Mouse (Mus musculus): ENCODE data around the gene Tmem98. TPM values are rescaled to one million over a fixed set of nuclear protein-coding genes. Genes with fewer than 3 reads are reported as not detected.

Tmem98 gene
- polyA plus RNA-seq (2015; fragmentation: Nextera tagmentation; extraction: Ambion mirVana) = 21.9 and 24.9 TPM in 2 replicates

DNA sequence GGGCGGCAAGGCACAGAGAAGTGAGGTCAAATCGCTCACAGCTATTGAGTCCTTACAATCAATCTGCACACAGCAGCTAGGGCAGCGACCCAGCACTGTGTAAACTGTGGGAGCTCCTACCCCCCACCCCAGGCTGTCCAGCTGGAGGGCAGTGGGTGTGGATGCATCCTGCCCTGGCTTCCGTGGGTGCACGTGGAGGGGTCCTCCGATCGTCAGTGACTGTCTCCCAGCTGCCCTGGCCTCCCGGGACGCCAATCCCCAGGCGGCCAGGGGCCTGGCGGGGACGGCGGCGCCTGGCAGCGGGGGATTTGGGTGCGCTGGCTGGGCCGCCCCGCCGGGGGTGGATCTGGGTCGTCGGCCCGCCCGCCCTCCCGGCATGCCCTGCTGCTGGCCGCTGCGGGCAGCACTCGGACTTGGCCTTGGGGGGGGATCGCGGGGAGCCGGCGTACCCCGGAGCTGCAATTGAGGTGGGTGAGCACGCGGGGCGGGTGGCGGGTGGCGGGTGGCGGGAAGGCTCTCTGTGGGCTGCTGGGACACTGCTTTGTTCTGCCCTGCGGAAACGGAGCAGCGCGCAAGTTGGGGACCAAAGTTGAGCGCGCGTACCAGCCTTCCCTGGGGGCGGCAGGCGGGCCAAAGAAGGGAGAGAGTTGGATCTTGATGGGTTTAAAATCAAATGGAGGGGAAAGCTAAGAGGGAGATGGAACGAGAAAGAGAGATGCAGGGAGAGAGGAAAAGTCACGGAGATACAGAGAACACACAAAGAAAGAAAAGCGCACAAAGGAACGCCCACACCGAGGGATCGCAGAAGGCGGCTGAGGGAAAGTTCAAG lies at the start of gene Tmem98:
Gene Tmem98 (plus strand): TSS at position 183 of the 829 bp plus-strand sequence.
- Histone ChIP-seq H3K36me3 (no peaks in the 10 kb centered on the region), H3K4me1 (replicated peaks) (peaks cover 19% of the 10 kb centered on the region), H3K9ac (peak within 1 kb of the TSS; percentile 37), H3K4me3 (peak within 1 kb of the TSS; percentile 47), H3K27ac (replicated peaks) (no peak within 1 kb of the TSS), H3K27me3 (no peaks in the 10 kb centered on the region), H3K4me2 (peak within 1 kb of the TSS; percentile 87), H3K9me3 (no peaks in the 10 kb centered on the region)
- ATAC-seq (ENCODE audit: low FRiP score, low read depth) = peak; percentile 54
- under 1% methylated on average over 53 of the region's 54 CpGs for WGBS

DNA sequence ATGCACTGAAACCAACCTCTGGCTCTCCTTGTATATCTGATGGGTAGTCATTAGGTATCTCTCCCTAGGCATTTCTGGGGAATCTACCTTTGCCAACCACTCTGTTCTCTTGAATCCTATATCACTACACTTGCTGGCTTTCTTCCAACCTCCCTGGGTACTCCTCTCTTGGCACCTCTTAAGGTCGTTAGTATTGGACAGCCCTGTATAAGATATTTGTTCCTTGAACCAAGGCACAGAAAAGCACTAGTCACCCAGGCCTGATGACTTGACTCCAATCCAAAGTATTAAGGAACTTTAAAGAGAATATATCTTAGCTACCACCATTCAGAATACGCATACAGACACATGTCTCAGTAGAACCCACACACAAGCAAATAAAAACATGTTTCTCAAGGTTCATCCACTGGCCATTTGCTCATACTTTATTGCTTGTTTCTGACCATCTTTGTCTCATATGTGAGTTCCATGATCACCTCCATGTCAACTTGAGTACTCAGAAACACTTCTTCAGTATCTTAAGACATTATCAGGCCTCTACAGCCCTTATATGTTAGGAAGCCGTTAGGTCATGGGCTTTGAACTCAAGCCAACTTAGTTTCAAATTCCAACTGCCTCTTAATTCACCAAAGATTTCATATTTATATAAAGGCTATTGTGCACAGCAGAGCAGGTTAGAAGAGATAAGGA lies 48.5 kb upstream of the Tmem98 start:
- Histone ChIP-seq H3K4me3 (no peak overlapping the region), H3K27me3 (no peaks in the 10 kb centered on the region), H3K9ac (no peak overlapping the region), H3K4me1 (replicated peaks) (no peaks in the 10 kb centered on the region), H3K4me2 (no peak overlapping the region), H3K36me3 (no peaks in the 10 kb centered on the region), H3K27ac (replicated peaks) (no peak overlapping the region), H3K9me3 (no peaks in the 10 kb centered on the region)
- 84% methylated on average over 3 of the region's 3 CpGs for WGBS
- no peak for ATAC-seq (ENCODE audit: low FRiP score, low read depth)

DNA sequence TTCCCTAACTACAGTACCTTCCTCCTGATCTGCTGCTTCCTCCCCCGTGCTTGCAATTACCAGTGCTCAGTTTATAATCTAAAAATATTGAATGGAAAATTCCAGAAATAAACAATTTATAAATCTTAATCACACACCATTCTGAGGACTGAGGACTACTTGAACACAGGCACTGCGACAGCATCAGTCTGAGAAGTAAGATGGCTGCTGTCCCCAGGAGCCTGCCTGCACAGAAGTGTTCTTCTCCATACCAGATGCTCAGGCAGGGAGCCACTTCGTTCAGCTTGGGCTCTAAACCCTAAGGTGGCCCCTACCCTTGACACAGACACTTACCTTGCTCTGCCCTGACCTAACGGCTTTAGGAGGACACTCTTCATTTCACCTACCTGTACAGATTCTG lies 47.9 kb upstream of the Tmem98 start:
- 79% methylated on average over 4 of the region's 4 CpGs for WGBS
- H3K27ac ChIP-seq (replicated peaks) = no peak overlapping the region
- no peaks in the 10 kb centered on the region for H3K36me3 ChIP-seq
- no peaks in the 10 kb centered on the region for H3K9me3 ChIP-seq
- no peaks in the 10 kb centered on the region for H3K4me1 ChIP-seq (replicated peaks)
- ATAC-seq (ENCODE audit: low FRiP score, low read depth) = no peak
- no peak overlapping the region for H3K4me2 ChIP-seq
- no peak overlapping the region for H3K4me3 ChIP-seq
- no peak overlapping the region for H3K9ac ChIP-seq
- no peaks in the 10 kb centered on the region for H3K27me3 ChIP-seq

DNA sequence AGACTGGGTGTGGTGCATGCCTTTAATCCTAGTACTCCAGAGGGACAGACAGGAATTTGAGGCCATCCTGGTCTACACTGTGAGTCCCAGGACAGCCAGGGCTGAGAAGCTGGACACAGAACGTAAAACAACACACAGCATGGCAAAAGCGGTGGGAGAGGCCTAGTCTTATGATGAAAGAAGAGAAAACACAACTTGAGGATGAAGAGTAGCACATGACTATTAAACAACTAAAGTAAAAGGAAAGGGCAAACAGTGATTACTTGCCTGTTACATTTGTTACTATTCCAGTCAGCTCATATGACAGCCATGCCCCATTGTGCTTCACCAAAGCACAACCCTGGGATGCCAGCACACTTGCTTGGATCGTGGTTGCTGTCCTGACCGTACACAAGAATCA lies 43.9 kb upstream of the Tmem98 start:
- no peak overlapping the region for H3K4me3 ChIP-seq
- no peaks in the 10 kb centered on the region for H3K27me3 ChIP-seq
- 89% methylated on average over 4 of the region's 4 CpGs for WGBS
- H3K9me3 ChIP-seq = no peaks in the 10 kb centered on the region
- no peak overlapping the region for H3K9ac ChIP-seq
- no peak overlapping the region for H3K27ac ChIP-seq (replicated peaks)
- H3K36me3 ChIP-seq = no peaks in the 10 kb centered on the region
- no peak overlapping the region for H3K4me2 ChIP-seq
- no peak for ATAC-seq (ENCODE audit: low FRiP score, low read depth)
- H3K4me1 ChIP-seq (replicated peaks) = no peaks in the 10 kb centered on the region

DNA sequence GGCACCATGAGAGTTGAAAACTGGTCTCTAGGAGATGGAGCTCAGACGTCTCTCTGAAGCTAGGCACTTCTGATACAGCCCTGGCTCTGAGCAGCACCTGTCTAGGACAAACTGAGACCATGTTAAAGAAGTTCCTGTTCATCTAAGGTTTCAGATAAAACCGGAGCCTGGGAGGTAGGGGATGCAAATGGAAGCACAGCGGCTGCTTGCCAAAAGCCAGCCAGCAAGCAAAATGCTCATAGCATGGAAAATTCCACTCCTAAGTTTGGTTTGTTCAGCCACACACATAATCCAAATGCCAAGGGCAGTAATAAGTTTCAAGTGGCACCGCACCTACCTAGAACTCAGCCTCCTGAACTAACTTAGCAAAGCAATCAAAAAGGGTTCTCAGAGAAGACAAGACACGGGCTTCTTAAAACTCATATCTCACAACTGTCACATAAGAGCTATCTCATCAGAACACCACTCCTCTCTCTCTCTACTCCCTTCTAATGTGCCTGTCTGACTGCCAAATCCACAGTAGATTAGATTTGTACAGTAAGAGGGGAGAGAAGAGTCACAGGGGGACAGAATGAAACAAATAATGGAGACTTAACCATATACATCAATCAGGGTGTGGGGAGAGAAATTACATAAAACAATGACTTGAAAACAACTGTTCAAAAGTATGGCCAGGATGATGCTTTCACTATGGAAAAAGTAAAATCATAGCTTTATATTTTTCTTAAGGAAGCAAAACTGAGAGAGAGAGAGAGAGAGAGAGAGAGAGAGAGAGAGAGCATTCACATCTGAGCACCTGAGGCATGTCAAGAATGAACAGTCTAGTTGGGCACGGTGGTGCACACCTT lies 43.3 kb upstream of the Tmem98 start:
- WGBS = 87% methylated on average over 6 of the region's 6 CpGs
- no peaks in the 10 kb centered on the region for H3K27me3 ChIP-seq
- no peaks in the 10 kb centered on the region for H3K36me3 ChIP-seq
- H3K9ac ChIP-seq = no peak overlapping the region
- no peaks in the 10 kb centered on the region for H3K9me3 ChIP-seq
- H3K4me3 ChIP-seq = no peak overlapping the region
- no peak overlapping the region for H3K4me2 ChIP-seq
- H3K4me1 ChIP-seq (replicated peaks) = no peaks in the 10 kb centered on the region
- no peak for ATAC-seq (ENCODE audit: low FRiP score, low read depth)
- no peak overlapping the region for H3K27ac ChIP-seq (replicated peaks)

DNA sequence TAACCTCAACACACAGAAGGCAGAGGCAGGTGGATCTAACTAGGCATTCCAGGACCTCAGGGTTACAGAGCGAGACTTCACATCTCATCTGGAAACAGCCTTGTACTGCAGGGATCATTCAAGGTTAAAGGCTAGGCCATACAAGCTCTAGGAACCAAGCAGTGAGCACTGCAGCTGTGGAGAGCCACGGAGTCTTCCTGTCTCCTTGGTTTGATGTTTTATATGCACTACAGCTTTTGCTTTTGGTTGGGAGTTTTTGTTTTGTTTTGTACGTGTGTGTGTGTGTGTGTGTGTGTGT lies 42.7 kb upstream of the Tmem98 start:
- Histone ChIP-seq H3K36me3 (no peaks in the 10 kb centered on the region), H3K9ac (no peak overlapping the region), H3K4me3 (no peak overlapping the region), H3K9me3 (no peaks in the 10 kb centered on the region), H3K27me3 (no peaks in the 10 kb centered on the region), H3K27ac (replicated peaks) (no peak overlapping the region), H3K4me2 (no peak overlapping the region), H3K4me1 (replicated peaks) (no peaks in the 10 kb centered on the region)
- no peak for ATAC-seq (ENCODE audit: low FRiP score, low read depth)
- 72% methylated on average over 3 of the region's 3 CpGs for WGBS

DNA sequence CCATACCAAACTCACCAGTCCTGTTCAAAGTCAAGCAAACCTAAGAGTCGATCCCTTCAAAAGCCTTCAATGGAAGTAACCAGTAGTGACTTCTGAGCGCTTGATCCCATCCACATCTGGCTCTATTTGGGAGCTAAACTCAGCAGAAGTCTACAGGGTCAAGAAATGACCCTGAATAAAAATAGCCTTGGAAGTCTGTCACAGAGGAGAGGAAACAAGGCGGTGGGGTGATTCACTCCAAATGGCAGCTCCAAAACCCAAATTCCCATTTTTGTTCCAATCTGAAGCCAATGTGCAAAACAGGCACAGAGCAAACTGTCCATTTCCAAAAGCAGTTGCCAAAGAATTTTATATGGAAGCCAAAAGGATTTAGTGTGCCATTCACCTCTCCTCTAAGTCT lies 38.8 kb upstream of the Tmem98 start:
- Histone ChIP-seq H3K9ac (no peak overlapping the region), H3K9me3 (no peaks in the 10 kb centered on the region), H3K4me3 (no peak overlapping the region), H3K27ac (replicated peaks) (no peak overlapping the region), H3K27me3 (no peaks in the 10 kb centered on the region), H3K36me3 (no peaks in the 10 kb centered on the region), H3K4me2 (no peak overlapping the region), H3K4me1 (replicated peaks) (no peaks in the 10 kb centered on the region)
- no peak for ATAC-seq (ENCODE audit: low FRiP score, low read depth)
- WGBS = 64% methylated on average over 3 of the region's 3 CpGs

DNA sequence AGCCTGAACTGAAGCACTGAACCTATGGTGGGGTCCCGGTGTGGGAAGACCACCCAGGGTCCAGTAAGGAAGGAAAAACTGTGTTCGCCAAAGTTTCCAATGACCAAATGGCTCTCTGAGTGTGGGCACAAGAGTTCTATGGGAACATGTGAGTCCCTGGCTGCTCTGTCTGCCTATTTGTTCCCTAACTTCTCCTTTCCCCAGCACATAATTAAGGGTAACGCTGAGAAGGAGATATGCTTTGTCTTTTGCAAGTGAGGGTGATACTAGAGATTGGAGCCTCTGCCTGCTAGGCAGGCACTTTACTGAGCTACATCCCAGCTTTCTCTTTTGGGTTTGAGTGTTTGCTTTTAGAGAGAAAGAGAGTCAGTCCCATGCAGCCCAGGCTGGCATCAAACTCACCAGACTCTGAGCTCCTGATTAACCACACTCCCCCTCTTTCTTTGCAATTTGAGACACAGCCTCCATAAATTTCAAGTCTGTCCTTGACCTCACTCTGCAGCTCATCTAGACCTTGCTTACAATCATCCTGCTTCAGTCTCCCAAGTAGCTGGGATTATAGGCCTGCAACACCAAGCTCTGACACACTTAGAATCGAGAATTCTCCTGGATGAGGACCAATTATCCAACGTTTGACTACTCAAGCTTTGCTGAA lies 38.3 kb upstream of the Tmem98 start:
- Histone ChIP-seq H3K27me3 (no peaks in the 10 kb centered on the region), H3K4me2 (no peak overlapping the region), H3K36me3 (no peaks in the 10 kb centered on the region), H3K9me3 (no peaks in the 10 kb centered on the region), H3K4me3 (no peak overlapping the region), H3K9ac (no peak overlapping the region), H3K27ac (replicated peaks) (no peak overlapping the region), H3K4me1 (replicated peaks) (no peaks in the 10 kb centered on the region)
- ATAC-seq (ENCODE audit: low FRiP score, low read depth) = no peak
- WGBS = 78% methylated on average over 5 of the region's 5 CpGs

DNA sequence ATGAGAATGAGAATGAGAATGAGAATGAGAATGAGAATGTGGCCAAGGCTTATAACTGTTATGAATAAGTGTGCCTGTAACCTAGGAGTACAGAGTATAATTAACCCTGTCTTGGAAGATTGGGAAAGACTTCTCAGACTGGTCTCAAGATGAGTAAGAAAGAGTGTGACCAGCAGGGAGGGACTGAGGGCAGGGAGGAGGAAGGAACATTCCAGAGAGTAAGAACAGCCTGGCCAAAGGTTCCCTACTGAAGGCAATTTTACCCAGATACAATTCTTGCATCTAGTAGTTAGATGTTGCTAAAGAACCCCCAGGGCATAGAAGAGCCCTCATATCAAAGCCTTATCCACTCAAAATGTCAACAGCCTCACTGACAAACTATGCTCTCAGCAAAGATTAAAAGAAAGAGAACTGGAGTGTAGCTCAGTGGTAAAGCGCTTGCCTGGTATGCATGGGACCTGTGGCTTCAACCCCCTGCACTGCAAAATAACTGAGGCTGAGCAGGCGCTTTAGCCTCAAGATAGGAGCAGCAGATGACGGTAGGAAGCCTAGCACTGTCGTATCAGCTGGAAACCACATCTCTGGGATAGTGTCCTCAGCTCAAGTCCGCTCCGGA lies 37.3 kb upstream of the Tmem98 start:
- Histone ChIP-seq H3K27me3 (no peaks in the 10 kb centered on the region), H3K4me3 (no peak overlapping the region), H3K27ac (replicated peaks) (no peak overlapping the region), H3K4me2 (no peak overlapping the region), H3K9me3 (no peaks in the 10 kb centered on the region), H3K4me1 (replicated peaks) (no peaks in the 10 kb centered on the region), H3K9ac (no peak overlapping the region), H3K36me3 (no peaks in the 10 kb centered on the region)
- no peak for ATAC-seq (ENCODE audit: low FRiP score, low read depth)
- WGBS = 84% methylated on average over 6 of the region's 6 CpGs

DNA sequence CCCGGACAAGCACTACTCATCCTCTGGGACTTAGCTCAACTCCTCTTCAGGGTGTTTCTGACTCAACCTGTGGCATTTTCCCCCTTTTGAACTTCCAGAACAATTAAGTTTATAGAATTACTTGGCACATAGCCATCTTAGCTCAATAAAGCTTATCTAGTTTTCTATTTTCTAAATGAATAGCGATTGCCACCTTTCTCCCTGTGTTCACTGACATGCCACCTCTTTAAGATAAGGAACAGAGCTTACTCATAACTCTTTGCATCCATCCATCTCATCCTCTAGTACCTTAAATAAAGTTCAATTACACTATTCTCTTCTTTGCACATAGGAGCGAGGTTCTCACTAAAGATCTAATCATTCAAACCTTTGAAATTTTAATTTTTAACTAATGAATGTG lies 34.4 kb upstream of the Tmem98 start:
- no peaks in the 10 kb centered on the region for H3K9me3 ChIP-seq
- no peak overlapping the region for H3K4me3 ChIP-seq
- H3K27ac ChIP-seq (replicated peaks) = no peak overlapping the region
- no peaks in the 10 kb centered on the region for H3K27me3 ChIP-seq
- ATAC-seq (ENCODE audit: low FRiP score, low read depth) = no peak
- H3K4me2 ChIP-seq = no peak overlapping the region
- H3K36me3 ChIP-seq = no peaks in the 10 kb centered on the region
- H3K9ac ChIP-seq = no peak overlapping the region
- peaks cover 12% of the 10 kb centered on the region for H3K4me1 ChIP-seq (replicated peaks)
- WGBS = 89% methylated on average over 3 of the region's 3 CpGs

DNA sequence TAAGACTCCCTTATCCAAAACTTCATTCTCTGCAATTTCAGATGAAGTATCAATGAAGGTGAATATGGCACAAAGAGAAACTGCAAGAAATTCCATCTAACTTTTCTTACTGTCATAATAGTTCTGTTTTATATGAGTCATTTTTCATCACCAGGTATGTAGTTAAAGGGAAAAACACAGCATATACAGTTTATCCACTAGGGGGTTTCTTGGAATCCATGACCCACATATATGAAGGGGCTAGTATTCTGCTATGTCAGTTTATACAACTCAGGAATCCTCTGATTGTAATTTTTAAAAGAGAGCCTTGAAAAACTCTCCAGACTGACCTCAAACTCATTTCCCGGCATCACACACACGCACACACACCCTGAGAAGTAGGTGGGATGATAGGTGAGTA lies 32.3 kb upstream of the Tmem98 start:
- H3K9me3 ChIP-seq = no peaks in the 10 kb centered on the region
- peaks cover 12% of the 10 kb centered on the region for H3K4me1 ChIP-seq (replicated peaks)
- H3K36me3 ChIP-seq = no peaks in the 10 kb centered on the region
- no peak overlapping the region for H3K4me3 ChIP-seq
- no peaks in the 10 kb centered on the region for H3K27me3 ChIP-seq
- H3K27ac ChIP-seq (replicated peaks) = no peak overlapping the region
- ATAC-seq (ENCODE audit: low FRiP score, low read depth) = no peak
- 93% methylated on average over 2 of the region's 2 CpGs for WGBS
- H3K4me2 ChIP-seq = no peak overlapping the region
- H3K9ac ChIP-seq = no peak overlapping the region
